Mouse (Mus musculus): Measurements from ENCODE around the gene Gm14399.
"Not testable (repeated sequence)": the region's sequence is repeated elsewhere in the genome, so short reads cannot be mapped to it uniquely, and the experiment has no call there.

GRCm38 (mm10) chr2:175141118-175141992 is 457 bp downstream of the Gm14399 start:
- not testable (repeated sequence) for TF ChIP-seq POLR2A (IDR thresholded peaks at IDR 0.05; ENCODE audit: insufficient read depth, low read length); CTCF (IDR thresholded peaks at IDR 0.05; ENCODE audit: low read depth, low read length)
